Mouse (Mus musculus): ENCODE results near the gene Usp1. TPM values are rescaled to one million over a fixed set of nuclear protein-coding genes. Genes with fewer than 3 reads are reported as not detected.

The Usp1 gene
- polyA plus RNA-seq (2015; fragmentation: Nextera tagmentation; extraction: Ambion mirVana), result 28.6 and 41.9 TPM in 2 replicates

GRCm38 (mm10) chr4:98923568-98924070 lies at the start of gene Usp1:
TSS of gene Usp1 (plus strand) at chr4:98923810.
- no peaks in the 10 kb centered on the region for H3K9me3 ChIP-seq (ENCODE audit: control insufficient read depth, low read length)
- H3K27me3 ChIP-seq (ENCODE audit: control insufficient read depth, insufficient read depth, low read length), result no peaks in the 10 kb centered on the region
- peak within 1 kb of the TSS; percentile 89 for H3K4me3 ChIP-seq (ENCODE audit: low read depth, low read length)
- under 1% methylated on average over 61 of the region's 67 CpGs for WGBS
- DNase-seq (ENCODE audit: low spot score) (no peak), ATAC-seq (ENCODE audit: low FRiP score, low TSS enrichment) (peak; percentile 24)
- TF ChIP-seq CTCF (IDR thresholded peaks at IDR 0.05; ENCODE audit: low read depth) (no peak), EP300 (optimal IDR thresholded peaks at IDR 0.05) (no peak)
- peak within 1 kb of the TSS; percentile 89 for H3K9ac ChIP-seq (ENCODE audit: low read length)
- no peaks in the 10 kb centered on the region for H3K36me3 ChIP-seq (ENCODE audit: control insufficient read depth, insufficient read depth, low read length)
- H3K27ac ChIP-seq (replicated peaks), result peak within 1 kb of the TSS; percentile 99
- H3K4me2 ChIP-seq (replicated peaks; ENCODE audit: low read depth), result peak within 1 kb of the TSS; percentile 80
- 0 out of 2 replicates have a peak, but pooled peaks cover 2% of the 10 kb centered on the region for H3K4me1 ChIP-seq (replicated peaks; ENCODE audit: control insufficient read depth, insufficient read depth)

GRCm38 (mm10) chr4:98882706-98883105 lies 40.9 kb upstream of the Usp1 start:
- WGBS, result 60% methylated on average over 3 of the region's 3 CpGs

GRCm38 (mm10) chr4:98886377-98886776 lies 37.2 kb upstream of the Usp1 start:
- H3K4me1 ChIP-seq (replicated peaks; ENCODE audit: control insufficient read depth, insufficient read depth), result no peaks in the 10 kb centered on the region
- H3K27ac ChIP-seq (replicated peaks), result no peak overlapping the region
- DNase-seq (ENCODE audit: low spot score) (no peak), ATAC-seq (ENCODE audit: low FRiP score, low TSS enrichment) (no peak)
- H3K9ac ChIP-seq (ENCODE audit: low read length), result no peak overlapping the region
- no peaks in the 10 kb centered on the region for H3K27me3 ChIP-seq (ENCODE audit: control insufficient read depth, insufficient read depth, low read length)
- TF ChIP-seq EP300 (optimal IDR thresholded peaks at IDR 0.05), result no peak
- TF ChIP-seq CTCF (IDR thresholded peaks at IDR 0.05; ENCODE audit: low read depth), result 0 out of 2 replicates have a peak, but pooled peaks have one; percentile 11
- no peaks in the 10 kb centered on the region for H3K9me3 ChIP-seq (ENCODE audit: control insufficient read depth, low read length)
- H3K36me3 ChIP-seq (ENCODE audit: control insufficient read depth, insufficient read depth, low read length), result no peaks in the 10 kb centered on the region
- H3K4me2 ChIP-seq (replicated peaks; ENCODE audit: low read depth), result no peak overlapping the region
- H3K4me3 ChIP-seq (ENCODE audit: low read depth, low read length), result no peak overlapping the region
- 71% methylated on average over 4 of the region's 4 CpGs for WGBS

More at GRCm38 (mm10) chr4:98882706-98883105, 40.9 kb upstream of the Usp1 start:
- no peak overlapping the region for H3K4me3 ChIP-seq (ENCODE audit: low read depth, low read length)
- no peaks in the 10 kb centered on the region for H3K27me3 ChIP-seq (ENCODE audit: control insufficient read depth, insufficient read depth, low read length)
- no peak for DNase-seq (ENCODE audit: low spot score)
- no peak overlapping the region for H3K9ac ChIP-seq (ENCODE audit: low read length)
- TF ChIP-seq CTCF (IDR thresholded peaks at IDR 0.05; ENCODE audit: low read depth) (no peak), EP300 (optimal IDR thresholded peaks at IDR 0.05) (no peak)
- no peaks in the 10 kb centered on the region for H3K36me3 ChIP-seq (ENCODE audit: control insufficient read depth, insufficient read depth, low read length)
- H3K4me2 ChIP-seq (replicated peaks; ENCODE audit: low read depth), result no peak overlapping the region
- H3K27ac ChIP-seq (replicated peaks), result no peak overlapping the region
- no peak for ATAC-seq (ENCODE audit: low FRiP score, low TSS enrichment)
- H3K9me3 ChIP-seq (ENCODE audit: control insufficient read depth, low read length), result no peaks in the 10 kb centered on the region
- H3K4me1 ChIP-seq (replicated peaks; ENCODE audit: control insufficient read depth, insufficient read depth), result no peaks in the 10 kb centered on the region

- peak; percentile 47 for DNase-seq (ENCODE audit: low spot score)
- no peak overlapping the region for H3K9ac ChIP-seq (ENCODE audit: low read length)
- no peak overlapping the region for H3K27ac ChIP-seq (replicated peaks)
- 15% methylated on average over 10 of the region's 10 CpGs for WGBS
- no peaks in the 10 kb centered on the region for H3K27me3 ChIP-seq (ENCODE audit: control insufficient read depth, insufficient read depth, low read length)
- H3K36me3 ChIP-seq (ENCODE audit: control insufficient read depth, insufficient read depth, low read length), result no peaks in the 10 kb centered on the region
- ATAC-seq (ENCODE audit: low FRiP score, low TSS enrichment), result 0 out of 2 replicates have a peak, but pooled peaks have one; percentile 61
- peak; percentile 93 for TF ChIP-seq CTCF (IDR thresholded peaks at IDR 0.05; ENCODE audit: low read depth)
- TF ChIP-seq EP300 (optimal IDR thresholded peaks at IDR 0.05), result no peak
- H3K4me2 ChIP-seq (replicated peaks; ENCODE audit: low read depth), result no peak overlapping the region
- H3K4me1 ChIP-seq (replicated peaks; ENCODE audit: control insufficient read depth, insufficient read depth), result no peaks in the 10 kb centered on the region
- H3K9me3 ChIP-seq (ENCODE audit: control insufficient read depth, low read length), result no peaks in the 10 kb centered on the region
- H3K4me3 ChIP-seq (ENCODE audit: low read depth, low read length), result no peak overlapping the region
Measured at GRCm38 (mm10) chr4:98887148-98887547, 36.5 kb upstream of the Usp1 start.

DNA sequence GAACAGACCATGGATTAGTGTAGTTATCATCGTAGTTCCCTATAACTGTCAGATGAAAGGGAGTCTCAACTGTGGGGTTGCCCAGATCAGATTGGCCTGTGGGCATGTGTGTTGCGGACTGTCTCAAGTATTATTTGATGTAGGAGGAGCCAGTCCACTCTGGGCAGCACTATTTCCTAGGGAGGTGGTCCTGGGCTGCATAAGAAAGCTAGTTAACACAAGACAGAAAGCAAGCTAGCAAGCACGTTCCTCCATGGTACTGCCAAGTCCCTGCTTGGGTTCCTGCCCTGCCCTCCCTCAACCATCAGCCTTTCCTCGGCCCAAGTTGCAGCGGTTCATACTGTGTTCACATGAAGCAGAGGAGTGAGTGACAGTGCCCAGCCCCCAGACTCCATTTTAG lies 13.4 kb upstream of the Usp1 start:
- H3K9ac ChIP-seq (ENCODE audit: low read length), result no peak overlapping the region
- H3K27me3 ChIP-seq (ENCODE audit: control insufficient read depth, insufficient read depth, low read length), result no peaks in the 10 kb centered on the region
- H3K9me3 ChIP-seq (ENCODE audit: control insufficient read depth, low read length), result no peaks in the 10 kb centered on the region
- no peaks in the 10 kb centered on the region for H3K36me3 ChIP-seq (ENCODE audit: control insufficient read depth, insufficient read depth, low read length)
- H3K4me2 ChIP-seq (replicated peaks; ENCODE audit: low read depth), result no peak overlapping the region
- no peak overlapping the region for H3K4me3 ChIP-seq (ENCODE audit: low read depth, low read length)
- no peak for DNase-seq (ENCODE audit: low spot score)
- TF ChIP-seq EP300 (optimal IDR thresholded peaks at IDR 0.05) (no peak), CTCF (IDR thresholded peaks at IDR 0.05; ENCODE audit: low read depth) (no peak)
- 86% methylated on average over 5 of the region's 5 CpGs for WGBS
- no peaks in the 10 kb centered on the region for H3K4me1 ChIP-seq (replicated peaks; ENCODE audit: control insufficient read depth, insufficient read depth)
- no peak overlapping the region for H3K27ac ChIP-seq (replicated peaks)
- ATAC-seq (ENCODE audit: low FRiP score, low TSS enrichment), result no peak

DNA sequence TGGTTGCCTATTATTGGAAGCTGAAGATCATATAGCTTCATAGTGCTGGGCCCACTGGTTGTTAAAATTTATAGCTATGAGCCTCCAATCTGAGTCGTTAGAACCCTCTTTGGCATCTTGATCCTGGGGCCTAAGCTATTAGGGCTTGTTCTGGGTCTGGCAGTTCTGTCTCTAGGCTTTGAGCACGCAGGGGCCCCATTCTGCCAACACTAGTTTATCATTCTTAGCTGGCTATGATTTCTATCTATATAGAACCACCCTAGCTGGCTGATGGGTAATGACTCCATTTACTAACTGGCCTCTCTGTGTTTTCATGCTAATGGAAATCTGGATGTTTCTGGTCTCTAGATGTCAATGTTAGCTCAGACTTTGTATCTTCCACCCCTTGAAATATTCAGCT lies 5.9 kb upstream of the Usp1 start:
- WGBS, result 72% methylated on average over 2 of the region's 2 CpGs
- no peaks in the 10 kb centered on the region for H3K27me3 ChIP-seq (ENCODE audit: control insufficient read depth, insufficient read depth, low read length)
- H3K9me3 ChIP-seq (ENCODE audit: control insufficient read depth, low read length), result no peaks in the 10 kb centered on the region
- no peaks in the 10 kb centered on the region for H3K36me3 ChIP-seq (ENCODE audit: control insufficient read depth, insufficient read depth, low read length)
- no peak for TF ChIP-seq EP300 (optimal IDR thresholded peaks at IDR 0.05)
- no peak for TF ChIP-seq CTCF (IDR thresholded peaks at IDR 0.05; ENCODE audit: low read depth)
- no peak overlapping the region for H3K9ac ChIP-seq (ENCODE audit: low read length)
- DNase-seq (ENCODE audit: low spot score) (no peak), ATAC-seq (ENCODE audit: low FRiP score, low TSS enrichment) (no peak)
- no peak overlapping the region for H3K27ac ChIP-seq (replicated peaks)
- H3K4me3 ChIP-seq (ENCODE audit: low read depth, low read length), result no peak overlapping the region
- no peak overlapping the region for H3K4me2 ChIP-seq (replicated peaks; ENCODE audit: low read depth)
- H3K4me1 ChIP-seq (replicated peaks; ENCODE audit: control insufficient read depth, insufficient read depth), result no peaks in the 10 kb centered on the region
